Mouse (Mus musculus): ENCODE data around the gene Carns1. TPM values are rescaled to one million over a fixed set of nuclear protein-coding genes. Genes with fewer than 3 reads are reported as not detected.

Carns1 gene
- total and polyA plus RNA-seq, 3 experiments, result 24.4 to 78.0 (median 27.0) TPM

DNA sequence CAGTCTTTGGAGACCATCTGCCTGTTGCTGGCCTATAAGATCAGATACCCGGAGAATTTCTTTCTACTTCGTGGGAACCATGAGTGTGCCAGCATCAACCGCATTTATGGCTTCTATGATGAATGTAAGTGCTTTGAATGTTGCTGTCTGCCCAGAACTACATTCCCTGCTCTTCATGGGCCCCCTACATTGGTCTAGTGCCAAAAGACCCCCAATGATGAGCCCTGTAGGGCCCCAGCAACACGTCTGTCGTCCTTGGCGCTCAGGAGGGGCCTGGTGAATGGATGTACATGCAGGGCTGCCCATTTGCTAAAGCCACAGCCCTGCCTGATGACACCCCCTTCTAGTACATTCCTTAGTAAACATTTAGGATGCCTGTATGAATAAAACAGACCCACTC is 17.9 kb upstream of the Carns1 start:
- DNase-seq, result no peak
- Histone ChIP-seq H3K27me3 (ENCODE audit: control insufficient read depth, insufficient read depth, low read length) (no peaks in the 10 kb centered on the region), H3K4me3 (peak overlapping the region; percentile 98), H3K36me3 (ENCODE audit: control insufficient read depth, insufficient read depth, low read length) (peaks cover 12% of the 10 kb centered on the region), H3K79me2 (replicated peaks; ENCODE audit: control insufficient read depth, insufficient read depth, low read length) (peaks cover 5% of the 10 kb centered on the region; the same call in 1 of the 2 replicates), H3K27ac (peak overlapping the region; percentile 96; the same call in 1 of the 2 replicates), H3K9ac (ENCODE audit: low read depth, low read length) (peak overlapping the region; percentile 99), H3K4me1 (ENCODE audit: control insufficient read depth, insufficient read depth, low read length) (peaks cover 10% of the 10 kb centered on the region)
- intact Hi-C loops (cut with DNase I), result no loop called here
- no peak for TF ChIP-seq CTCF (IDR thresholded peaks at IDR 0.05)
- no peak for TF ChIP-seq EP300 (IDR thresholded peaks at IDR 0.05; ENCODE audit: insufficient read depth, low read depth, low read length)
- TF ChIP-seq POLR2A (IDR thresholded peaks at IDR 0.05; ENCODE audit: insufficient read depth, low read depth, low read length), result no peak
- WGBS, result 44% methylated on average over 6 of the region's 6 CpGs

DNA sequence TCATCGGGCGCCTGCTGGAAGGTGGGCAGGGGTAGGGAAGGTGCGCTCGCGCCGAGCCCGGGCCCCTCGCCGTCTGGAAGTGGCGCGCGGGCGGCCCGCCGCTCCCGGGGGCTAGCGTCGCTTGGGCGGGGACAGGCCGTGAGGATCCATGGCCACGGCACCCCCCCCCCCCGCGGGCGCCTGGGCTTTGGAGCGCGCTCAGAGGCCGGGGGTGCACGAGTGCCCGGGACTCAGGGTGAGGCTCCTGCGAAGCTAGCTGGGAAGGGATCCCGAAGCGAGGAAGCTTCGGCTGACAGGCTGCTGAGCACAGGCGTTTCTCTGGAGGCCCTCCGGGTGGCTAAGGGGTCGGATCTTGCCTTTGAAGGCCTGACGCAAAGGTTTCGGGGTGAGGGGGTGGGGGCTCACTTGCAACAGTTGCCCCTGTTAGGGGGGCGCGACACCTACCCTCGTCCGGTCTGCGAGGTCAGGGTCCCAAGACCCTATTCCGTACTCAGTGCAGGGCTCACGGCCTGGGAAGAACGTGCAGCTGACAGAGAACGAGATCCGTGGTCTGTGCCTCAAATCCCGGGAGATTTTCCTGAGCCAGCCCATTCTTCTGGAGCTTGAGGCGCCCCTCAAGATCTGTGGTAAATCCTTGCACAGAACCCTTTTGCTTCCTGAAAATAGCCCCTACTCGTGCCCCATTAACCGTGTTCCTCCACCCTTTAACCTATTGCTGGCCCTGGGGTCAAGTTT is 17.1 kb upstream of the Carns1 start:
- Histone ChIP-seq H3K27me3 (ENCODE audit: control insufficient read depth, insufficient read depth, low read length) (no peaks in the 10 kb centered on the region), H3K79me2 (replicated peaks; ENCODE audit: control insufficient read depth, insufficient read depth, low read length) (peaks cover 5% of the 10 kb centered on the region; the same call in 1 of the 2 replicates), H3K9ac (ENCODE audit: low read depth, low read length) (peak overlapping the region; percentile 99), H3K4me1 (ENCODE audit: control insufficient read depth, insufficient read depth, low read length) (peaks cover 10% of the 10 kb centered on the region), H3K4me3 (peak overlapping the region; percentile 98), H3K36me3 (ENCODE audit: control insufficient read depth, insufficient read depth, low read length) (peaks cover 12% of the 10 kb centered on the region), H3K27ac (peak overlapping the region; percentile 96)
- DNase-seq, result peak in 1 of 2 experiments; percentile 45
- WGBS, result under 1% methylated on average over 46 of the region's 52 CpGs
- no peak for TF ChIP-seq POLR2A (IDR thresholded peaks at IDR 0.05; ENCODE audit: insufficient read depth, low read depth, low read length)
- no peak for TF ChIP-seq CTCF (IDR thresholded peaks at IDR 0.05)
- no peak for TF ChIP-seq EP300 (IDR thresholded peaks at IDR 0.05; ENCODE audit: insufficient read depth, low read depth, low read length)
- intact Hi-C loops (cut with DNase I), result loop anchor here (1.0 kb wide), 2 partner anchors 9 to 22 kb away; partner anchors contain the start of gene Rad9a

DNA sequence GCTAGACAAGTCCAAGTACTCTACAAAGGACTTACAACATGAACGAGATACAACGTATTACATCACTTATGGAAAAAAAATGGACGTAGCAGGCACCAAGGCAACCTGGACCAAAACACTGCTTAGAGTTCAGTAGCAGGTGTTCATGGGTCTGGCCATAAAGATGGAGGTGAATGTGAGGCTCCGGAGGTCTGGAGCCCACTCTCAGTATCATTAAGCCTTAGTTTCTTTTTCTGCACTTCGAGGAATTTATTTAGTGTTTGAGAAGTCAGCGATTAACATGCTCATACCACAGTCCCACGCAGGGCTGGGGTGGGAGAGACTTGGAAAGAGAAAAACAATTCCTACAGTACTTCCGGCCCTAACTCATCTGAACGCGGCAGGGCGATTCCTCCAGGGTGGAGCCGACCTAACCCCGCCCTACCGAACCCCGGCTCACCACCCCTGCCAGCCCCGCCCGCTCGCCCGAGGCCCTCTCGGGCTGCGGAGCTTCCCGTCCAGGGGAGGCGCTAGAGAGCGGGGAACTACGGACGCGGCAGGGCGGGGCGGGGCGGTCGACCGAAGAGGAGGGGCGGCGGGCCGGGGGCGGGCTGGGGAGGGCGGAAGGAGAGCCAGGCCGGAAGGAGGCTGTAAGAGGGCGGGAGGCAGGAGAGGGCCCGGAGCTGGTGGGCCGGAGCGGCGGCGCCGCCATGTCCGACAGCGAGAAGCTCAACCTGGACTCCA is 16.4 kb upstream of the Carns1 start, which contains the start of gene Ppp1ca:
Ppp1ca (plus strand) TSS at position 538 of the 723 bp plus-strand sequence.
- peak within 1 kb of the TSS; percentile 98 for H3K4me3 ChIP-seq
- no peaks in the 10 kb centered on the region for H3K27me3 ChIP-seq (ENCODE audit: control insufficient read depth, insufficient read depth, low read length)
- WGBS, result 2% methylated on average over 45 of the region's 47 CpGs
- H3K9ac ChIP-seq (ENCODE audit: low read depth, low read length), result peak within 1 kb of the TSS; percentile 99
- H3K36me3 ChIP-seq (ENCODE audit: control insufficient read depth, insufficient read depth, low read length), result peaks cover 12% of the 10 kb centered on the region
- DNase-seq, result peak; percentile 96 to 98
- peaks cover 5% of the 10 kb centered on the region; the same call in 1 of the 2 replicates for H3K79me2 ChIP-seq (replicated peaks; ENCODE audit: control insufficient read depth, insufficient read depth, low read length)
- peaks cover 8% of the 10 kb centered on the region for H3K4me1 ChIP-seq (ENCODE audit: control insufficient read depth, insufficient read depth, low read length)
- peak within 1 kb of the TSS; percentile 96 for H3K27ac ChIP-seq
- intact Hi-C loops (cut with DNase I), result loop anchor here (1.0 kb wide), 2 partner anchors 10 to 21 kb away; partner anchors contain the start of gene Rad9a
- TF ChIP-seq EP300 (IDR thresholded peaks at IDR 0.05; ENCODE audit: insufficient read depth, low read depth, low read length), result 0 out of 2 replicates have a peak, but pooled peaks have one; percentile 41
- peak; percentile 84 for TF ChIP-seq CTCF (IDR thresholded peaks at IDR 0.05)
- TF ChIP-seq POLR2A (IDR thresholded peaks at IDR 0.05; ENCODE audit: insufficient read depth, low read depth, low read length), result peak; percentile 79

DNA sequence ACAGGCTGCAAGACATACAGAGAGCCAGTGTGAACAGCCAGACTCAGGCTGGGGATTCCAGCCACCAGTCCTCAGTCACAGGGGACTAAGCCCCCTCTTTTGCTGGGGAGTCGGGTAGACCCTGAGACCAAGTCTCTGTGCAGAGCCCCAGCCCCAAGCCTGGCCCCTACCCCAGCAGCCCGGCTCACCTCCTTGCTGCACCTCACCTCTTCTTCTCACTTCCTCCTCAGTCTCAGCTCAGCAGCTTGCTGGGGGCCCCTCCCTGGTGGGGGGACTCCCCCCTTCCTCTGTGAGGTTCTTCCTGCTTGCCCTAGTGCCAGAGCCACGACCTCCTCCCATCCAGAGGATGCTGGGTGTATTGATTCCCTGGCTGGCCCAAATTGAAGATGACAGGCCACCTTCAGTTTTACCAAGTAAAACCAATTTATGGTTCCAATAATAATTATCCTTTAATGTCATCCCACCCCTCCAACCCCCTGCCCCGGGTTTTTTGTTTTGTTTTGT is 15.6 kb upstream of the Carns1 start, which contains the start of gene Tbc1d10c:
Tbc1d10c (minus strand) TSS at position 454 of the 504 bp plus-strand sequence.
- TF ChIP-seq EP300 (IDR thresholded peaks at IDR 0.05; ENCODE audit: insufficient read depth, low read depth, low read length) (no peak), POLR2A (IDR thresholded peaks at IDR 0.05; ENCODE audit: insufficient read depth, low read depth, low read length) (no peak)
- Histone ChIP-seq H3K27me3 (ENCODE audit: control insufficient read depth, insufficient read depth, low read length) (no peaks in the 10 kb centered on the region), H3K36me3 (ENCODE audit: control insufficient read depth, insufficient read depth, low read length) (peaks cover 11% of the 10 kb centered on the region), H3K4me3 (peak within 1 kb of the TSS; percentile 98), H3K27ac (peak within 1 kb of the TSS; percentile 96), H3K79me2 (replicated peaks; ENCODE audit: control insufficient read depth, insufficient read depth, low read length) (peaks cover 5% of the 10 kb centered on the region; the same call in 1 of the 2 replicates), H3K4me1 (ENCODE audit: control insufficient read depth, insufficient read depth, low read length) (peaks cover 7% of the 10 kb centered on the region), H3K9ac (ENCODE audit: low read depth, low read length) (peak within 1 kb of the TSS; percentile 99)
- intact Hi-C loops (cut with DNase I), result no loop called here
- WGBS, result 57% methylated on average over 4 of the region's 4 CpGs
- peak in 1 of 2 experiments; percentile 75 for DNase-seq

DNA sequence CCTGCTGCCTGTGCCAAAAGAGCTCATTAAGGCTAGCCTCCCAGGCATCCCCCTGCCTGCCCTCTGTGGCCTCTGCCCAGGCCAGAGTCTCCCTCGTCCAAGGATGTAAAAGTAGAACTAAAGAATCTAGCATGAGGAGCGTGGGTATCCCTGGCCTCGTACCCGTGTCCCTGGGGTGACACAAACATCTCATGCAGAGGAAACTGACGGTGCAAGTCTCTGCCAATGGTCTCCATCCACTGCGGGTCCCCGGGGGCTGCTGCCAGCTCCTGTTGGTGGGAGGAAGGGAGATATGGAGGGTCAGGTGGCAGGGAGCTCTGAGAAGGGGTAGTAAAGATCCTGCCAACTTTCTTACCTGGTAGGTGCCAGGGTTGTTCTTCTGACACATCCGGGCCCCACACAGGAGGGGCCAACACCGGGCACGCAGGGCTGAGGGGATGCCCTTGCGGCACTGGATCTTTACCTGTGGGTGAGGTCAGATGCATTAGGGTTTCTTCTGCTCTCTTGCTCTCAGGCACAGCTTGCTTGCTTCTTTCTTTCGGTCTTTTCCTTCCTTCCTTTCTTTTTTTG is 13.9 kb upstream of the Carns1 start:
- no peak overlapping the region for H3K4me3 ChIP-seq
- no peak overlapping the region for H3K9ac ChIP-seq (ENCODE audit: low read depth, low read length)
- WGBS, result 83% methylated on average over 12 of the region's 12 CpGs
- peaks cover 15% of the 10 kb centered on the region for H3K4me1 ChIP-seq (ENCODE audit: control insufficient read depth, insufficient read depth, low read length)
- intact Hi-C loops (cut with DNase I), result no loop called here
- H3K79me2 ChIP-seq (replicated peaks; ENCODE audit: control insufficient read depth, insufficient read depth, low read length), result peaks cover 5% of the 10 kb centered on the region; the same call in 1 of the 2 replicates
- H3K27me3 ChIP-seq (ENCODE audit: control insufficient read depth, insufficient read depth, low read length), result no peaks in the 10 kb centered on the region
- H3K36me3 ChIP-seq (ENCODE audit: control insufficient read depth, insufficient read depth, low read length), result peaks cover 7% of the 10 kb centered on the region; the same call in 1 of the 2 replicates
- H3K27ac ChIP-seq, result no peak overlapping the region
- no peak for DNase-seq
- TF ChIP-seq CTCF (IDR thresholded peaks at IDR 0.05) (no peak), EP300 (IDR thresholded peaks at IDR 0.05; ENCODE audit: insufficient read depth, low read depth, low read length) (no peak), POLR2A (IDR thresholded peaks at IDR 0.05; ENCODE audit: insufficient read depth, low read depth, low read length) (no peak)
